Mouse (Mus musculus) lung, postnatal 14 days (tissue): Measurements from ENCODE around the gene Uqcr10.

ENCODE experiments used
- DNase-seq: peaks from one replicate; pipeline ENCODE4 v3.0.0; 2021

The Uqcr10 gene

DNA sequence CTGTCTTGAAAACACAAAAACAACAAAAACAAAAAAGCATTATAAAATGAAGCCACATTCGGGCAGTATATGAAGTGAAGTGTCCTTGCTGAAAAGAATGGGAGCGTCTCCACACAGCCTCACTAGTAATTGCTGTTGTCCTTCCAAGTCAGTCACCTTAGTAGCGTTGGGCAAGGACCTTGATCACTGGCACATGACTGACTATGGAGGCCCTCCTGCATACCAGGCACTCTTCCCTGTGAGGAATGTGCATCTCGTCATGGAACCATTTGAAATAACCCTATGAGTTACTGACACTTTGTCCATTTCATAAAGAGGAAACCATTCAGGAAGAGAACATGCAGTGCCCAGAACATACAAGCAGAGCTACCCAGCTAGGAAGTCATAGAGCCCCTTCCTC lies 32.4 kb downstream of the Uqcr10 start:
- no peak for DNase-seq

GRCm38 (mm10) chr11:4662496-4662878 lies 41.7 kb downstream of the Uqcr10 start:
- DNase-seq: no peak

GRCm38 (mm10) chr11:4661871-4662495 lies 42.2 kb downstream of the Uqcr10 start:
- peak; percentile 35 for DNase-seq

DNA sequence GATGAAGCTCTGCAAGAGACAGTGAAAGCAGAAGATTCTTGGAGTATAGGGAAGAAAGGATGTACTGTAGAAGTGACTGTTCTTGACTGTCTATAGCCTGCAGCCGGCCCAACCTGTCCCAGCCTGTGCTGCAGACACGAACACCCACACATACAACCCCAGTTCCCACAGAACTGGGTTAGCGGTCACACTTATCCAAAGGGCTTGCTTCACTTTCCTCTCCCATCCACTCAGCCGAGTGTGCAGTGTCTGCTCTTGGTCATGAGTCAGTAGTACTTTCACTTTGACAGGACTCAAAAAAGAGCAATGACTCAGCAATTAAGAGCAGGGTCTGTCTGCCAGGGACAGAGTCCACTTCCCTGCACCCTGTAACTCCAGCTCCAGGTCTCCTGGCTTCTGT lies 42.8 kb downstream of the Uqcr10 start:
- DNase-seq: no peak

GRCm38 (mm10) chr11:4660309-4661025 lies 43.7 kb downstream of the Uqcr10 start:
- no peak for DNase-seq

- no peak for DNase-seq
Observed at GRCm38 (mm10) chr11:4659818-4660217, 44.3 kb downstream of the Uqcr10 start.
